Mouse (Mus musculus): Measurements from ENCODE around the gene St3gal3.

- no peak for TF ChIP-seq CTCF (IDR thresholded peaks at IDR 0.05; ENCODE audit: extremely low read depth, insufficient read length, insufficient replicate concordance, low read depth, low read length)
- TF ChIP-seq POLR2A (IDR thresholded peaks at IDR 0.05; ENCODE audit: low read depth, low read length): no peak
Observed at GRCm38 (mm10) chr4:118030330-118030729, 104.4 kb downstream of the St3gal3 start.
